Mouse (Mus musculus) kidney, embryonic 16.5 days (tissue): ENCODE data around the gene Iglon5. TPM values are rescaled to one million over a fixed set of nuclear protein-coding genes. Genes with fewer than 3 reads are reported as not detected.

Source experiments
- ATAC-seq: fragments of 200-750 bp; cut with Nextera tagmentation; 2 replicates; pipeline ENCODE4 v1.8.0; 2017; ENCODE audit warnings: moderate TSS enrichment; ENCODE audit not compliant: low FRiP score, low TSS enrichment
- H3K27ac ChIP-seq: fragments of 300-500 bp; sonication (generic); 2 replicates; pipeline ENCODE4 v1.5.1; 2014; ENCODE audit warnings: low read length
- H3K27me3 ChIP-seq: fragments of 300-500 bp; sonication (generic); 2 replicates; pipeline ENCODE4 v1.6.1; 2014; ENCODE audit warnings: low read length, control low read depth, mixed read lengths; ENCODE audit not compliant: insufficient read depth
- H3K36me3 ChIP-seq: fragments of 300-500 bp; sonication (generic); 2 replicates; pipeline ENCODE4 v1.6.1; 2014; ENCODE audit warnings: low read length, control low read depth, mixed read lengths; ENCODE audit not compliant: insufficient read depth
- H3K4me1 ChIP-seq: fragments of 300-500 bp; sonication (generic); 2 replicates; pipeline ENCODE4 v1.6.1; 2014; ENCODE audit warnings: low read length, control low read depth, mixed read lengths; ENCODE audit not compliant: insufficient read depth
- H3K4me2 ChIP-seq: fragments of 300-500 bp; sonication (generic); replicated peaks from 2 replicates; pipeline ENCODE4 v1.6.1; 2014; ENCODE audit warnings: low read depth, low read length
- H3K4me3 ChIP-seq: fragments of 300-500 bp; sonication (generic); 2 replicates; pipeline ENCODE4 v1.5.1; 2014; ENCODE audit warnings: mild to moderate bottlenecking, low read length
- H3K9ac ChIP-seq: fragments of 300-500 bp; sonication (generic); replicated peaks from 2 replicates; pipeline ENCODE4 v1.6.1; 2014; ENCODE audit warnings: low read length
- H3K9me3 ChIP-seq: fragments of 300-500 bp; sonication (generic); 2 replicates; pipeline ENCODE4 v1.6.1; 2016; ENCODE audit warnings: low read length, control low read depth
- WGBS: fragments of 180-500 bp; shearing (Covaris S2); extraction: QIAGEN DNeasy Blood & Tissue Kit; methylation state at CpG from one replicate; pipeline ENCODE4 v1.1.7; 2014; 5-methylcytosine and 5-hydroxymethylcytosine counted together
- polyA plus RNA-seq: library from polyadenylated mRNA; unstranded; fragments of >200 nt; fragmentation: Nextera tagmentation; extraction: Ambion mirVana; gene quantifications from 2 replicates; pipeline ENCODE4 v1.2.1, GENCODE M21; 2015

Gene Iglon5
- polyA plus RNA-seq, 1 experiment from 2014 or later, result 0.37 TPM

GRCm38 (mm10) chr7:43466099-43466694, 23.7 kb downstream of the Iglon5 start:
- Histone ChIP-seq H3K4me3 (peak overlapping the region; percentile 58), H3K36me3 (no peaks in the 10 kb centered on the region), H3K27me3 (0 out of 2 replicates have a peak, but pooled peaks cover 3% of the 10 kb centered on the region), H3K4me1 (peaks cover 11% of the 10 kb centered on the region), H3K27ac (0 out of 2 replicates have a peak overlapping the region, but pooled peaks have one; percentile 63), H3K9me3 (no peaks in the 10 kb centered on the region), H3K4me2 (peak overlapping the region; percentile 92), H3K9ac (peak overlapping the region; percentile 64)
- ATAC-seq, result peak; percentile 58
- WGBS, result under 1% methylated on average over 32 of the region's 33 CpGs

- Histone ChIP-seq H3K27ac (0 out of 2 replicates have a peak overlapping the region, but pooled peaks have one; percentile 38), H3K9me3 (no peaks in the 10 kb centered on the region), H3K27me3 (0 out of 2 replicates have a peak, but pooled peaks cover 3% of the 10 kb centered on the region), H3K36me3 (no peaks in the 10 kb centered on the region), H3K4me3 (peak overlapping the region; percentile 58), H3K4me1 (peaks cover 11% of the 10 kb centered on the region), H3K9ac (peak overlapping the region; percentile 64), H3K4me2 (peak overlapping the region; percentile 92)
- under 1% methylated on average over 33 of the region's 33 CpGs for WGBS
- peak; percentile 91 for ATAC-seq
These were observed 24.4 kb downstream of the Iglon5 start for GRCm38 (mm10) chr7:43465344-43466098.

GRCm38 (mm10) chr7:43464864-43465343, 25.0 kb downstream of the Iglon5 start:
- H3K27ac ChIP-seq, result no peak overlapping the region
- WGBS, result 6% methylated on average over 35 of the region's 35 CpGs
- peak overlapping the region; percentile 58 for H3K4me3 ChIP-seq
- peaks cover 11% of the 10 kb centered on the region for H3K4me1 ChIP-seq
- no peaks in the 10 kb centered on the region for H3K9me3 ChIP-seq
- peak overlapping the region; percentile 92 for H3K4me2 ChIP-seq
- H3K27me3 ChIP-seq, result 0 out of 2 replicates have a peak, but pooled peaks cover 3% of the 10 kb centered on the region
- ATAC-seq, result peak; percentile 11; the same call in 1 of the 2 replicates
- H3K36me3 ChIP-seq, result no peaks in the 10 kb centered on the region
- H3K9ac ChIP-seq, result peak overlapping the region; percentile 64

- H3K27me3 ChIP-seq, result 0 out of 2 replicates have a peak, but pooled peaks cover 3% of the 10 kb centered on the region
- H3K4me3 ChIP-seq, result no peak overlapping the region
- H3K9ac ChIP-seq, result no peak overlapping the region
- peaks cover 11% of the 10 kb centered on the region for H3K4me1 ChIP-seq
- H3K9me3 ChIP-seq, result no peaks in the 10 kb centered on the region
- H3K36me3 ChIP-seq, result no peaks in the 10 kb centered on the region
- H3K27ac ChIP-seq, result no peak overlapping the region
- 74% methylated on average over 7 of the region's 7 CpGs for WGBS
- no peak overlapping the region for H3K4me2 ChIP-seq
- no peak for ATAC-seq
These were observed 25.9 kb downstream of the Iglon5 start for GRCm38 (mm10) chr7:43463976-43464375.

- peaks cover 11% of the 10 kb centered on the region for H3K4me1 ChIP-seq
- H3K9me3 ChIP-seq, result no peaks in the 10 kb centered on the region
- no peak for ATAC-seq
- H3K36me3 ChIP-seq, result peaks cover 3% of the 10 kb centered on the region; the same call in 1 of the 2 replicates
- no peak within 1 kb of the TSS for H3K27ac ChIP-seq
- WGBS, result 61% methylated on average over 4 of the region's 4 CpGs
- no peak within 1 kb of the TSS for H3K4me2 ChIP-seq
- no peak within 1 kb of the TSS for H3K9ac ChIP-seq
- 0 out of 2 replicates have a peak, but pooled peaks cover 3% of the 10 kb centered on the region for H3K27me3 ChIP-seq
- H3K4me3 ChIP-seq, result no peak within 1 kb of the TSS
These were observed 27.0 kb downstream of the Iglon5 start, which contains the start of gene Vsig10l for GRCm38 (mm10) chr7:43462851-43463250. Gene Vsig10l (plus strand): TSS chr7:43463151.

GRCm38 (mm10) chr7:43454371-43454770, 35.5 kb downstream of the Iglon5 start:
- H3K36me3 ChIP-seq, result peaks cover 63% of the 10 kb centered on the region
- no peaks in the 10 kb centered on the region for H3K27me3 ChIP-seq
- H3K9ac ChIP-seq, result no peak overlapping the region
- no peaks in the 10 kb centered on the region for H3K9me3 ChIP-seq
- no peak overlapping the region for H3K4me3 ChIP-seq
- no peak overlapping the region for H3K27ac ChIP-seq
- ATAC-seq, result no peak
- no peaks in the 10 kb centered on the region for H3K4me1 ChIP-seq
- no peak overlapping the region for H3K4me2 ChIP-seq
- WGBS, result 78% methylated on average over 6 of the region's 6 CpGs

GRCm38 (mm10) chr7:43453599-43454355, 36.1 kb downstream of the Iglon5 start:
- H3K36me3 ChIP-seq, result peaks cover 63% of the 10 kb centered on the region
- H3K27me3 ChIP-seq, result no peaks in the 10 kb centered on the region
- H3K4me1 ChIP-seq, result no peaks in the 10 kb centered on the region
- 74% methylated on average over 14 of the region's 14 CpGs for WGBS
- no peaks in the 10 kb centered on the region for H3K9me3 ChIP-seq
- no peak overlapping the region for H3K9ac ChIP-seq
- no peak overlapping the region for H3K4me2 ChIP-seq
- no peak overlapping the region for H3K27ac ChIP-seq
- no peak for ATAC-seq
- no peak overlapping the region for H3K4me3 ChIP-seq

GRCm38 (mm10) chr7:43452609-43453008, 37.3 kb downstream of the Iglon5 start:
- no peak for ATAC-seq

GRCm38 (mm10) chr7:43451726-43452125, 38.1 kb downstream of the Iglon5 start:
- no peak for ATAC-seq
- Histone ChIP-seq H3K4me3 (no peak overlapping the region), H3K4me2 (no peak overlapping the region), H3K9me3 (no peaks in the 10 kb centered on the region), H3K27me3 (no peaks in the 10 kb centered on the region), H3K4me1 (no peaks in the 10 kb centered on the region), H3K9ac (no peak overlapping the region), H3K36me3 (peaks cover 53% of the 10 kb centered on the region), H3K27ac (no peak overlapping the region)
- WGBS, result 97% methylated on average over 11 of the region's 11 CpGs

More at GRCm38 (mm10) chr7:43452609-43453008, 37.3 kb downstream of the Iglon5 start:
- Histone ChIP-seq H3K27me3 (no peaks in the 10 kb centered on the region), H3K9ac (no peak overlapping the region), H3K4me1 (no peaks in the 10 kb centered on the region), H3K9me3 (no peaks in the 10 kb centered on the region), H3K4me2 (no peak overlapping the region), H3K36me3 (peaks cover 59% of the 10 kb centered on the region), H3K27ac (no peak overlapping the region), H3K4me3 (no peak overlapping the region)
- WGBS, result 52% methylated on average over 4 of the region's 4 CpGs
